Mouse (Mus musculus) adrenal gland, adult 18-20 months (tissue): ENCODE measurements at regions not wholly inside any gene's neighbourhood (a gene's known extent, or its start where the extent isn't known, plus 50 kb on each side); places are given as distances from the start of the nearest gene placed in this dataset.

Experiments
- DNase-seq, 2 experiments: peaks; one replicate each; pipeline ENCODE4 v3.0.0; 2021 to 2022; ENCODE audit warnings: low spot score in 2 of 2

- no peak for DNase-seq
Measured at GRCm38 (mm10) chr15:88175991-88176390, 424.1 kb upstream of the Zdhhc25 start.

- DNase-seq: no peak
Measured at GRCm38 (mm10) chr15:88196539-88196938, 403.6 kb upstream of the Zdhhc25 start.

GRCm38 (mm10) chr15:88202736-88203135 lies 397.4 kb upstream of the Zdhhc25 start:
- no peak for DNase-seq

- no peak for DNase-seq
Measured at GRCm38 (mm10) chr15:88213356-88213755, 386.7 kb upstream of the Zdhhc25 start.

- no peak for DNase-seq
Measured at GRCm38 (mm10) chr15:88214286-88214685, 385.8 kb upstream of the Zdhhc25 start.

- no peak for DNase-seq
Measured at GRCm38 (mm10) chr15:88229456-88229855, 370.6 kb upstream of the Zdhhc25 start.

- no peak for DNase-seq
Measured at GRCm38 (mm10) chr15:88244606-88245005, 355.5 kb upstream of the Zdhhc25 start.

GRCm38 (mm10) chr15:88245496-88246246 lies 354.4 kb upstream of the Zdhhc25 start:
- DNase-seq: no peak

GRCm38 (mm10) chr15:88247974-88248625 lies 352.0 kb upstream of the Zdhhc25 start:
- peak; percentile 87 for DNase-seq

GRCm38 (mm10) chr15:88288051-88288450 lies 312.1 kb upstream of the Zdhhc25 start:
- no peak for DNase-seq

- no peak for DNase-seq
Measured at GRCm38 (mm10) chr15:88288696-88289095, 311.4 kb upstream of the Zdhhc25 start.

- no peak for DNase-seq
Measured at GRCm38 (mm10) chr15:88290740-88291363, 309.2 kb upstream of the Zdhhc25 start.

- no peak for DNase-seq
Measured at GRCm38 (mm10) chr15:88299061-88299460, 301.0 kb upstream of the Zdhhc25 start.

- no peak for DNase-seq
Measured at GRCm38 (mm10) chr15:88311158-88311557, 288.9 kb upstream of the Zdhhc25 start.

GRCm38 (mm10) chr15:88314810-88315459 lies 285.2 kb upstream of the Zdhhc25 start:
- no peak for DNase-seq

- DNase-seq: no peak
Measured at GRCm38 (mm10) chr15:88318048-88318447, 282.1 kb upstream of the Zdhhc25 start.

- DNase-seq: no peak
Measured at GRCm38 (mm10) chr15:88319527-88319926, 280.6 kb upstream of the Zdhhc25 start.

GRCm38 (mm10) chr15:88323584-88324375 lies 276.3 kb upstream of the Zdhhc25 start:
- DNase-seq: no peak

- no peak for DNase-seq
Measured at GRCm38 (mm10) chr15:88325108-88325507, 275.0 kb upstream of the Zdhhc25 start.

GRCm38 (mm10) chr15:88353206-88353605 lies 246.9 kb upstream of the Zdhhc25 start:
- DNase-seq: no peak
